Mouse (Mus musculus): Measurements from ENCODE around the gene Srgap1. TPM values are rescaled to one million over a fixed set of nuclear protein-coding genes. Genes with fewer than 3 reads are reported as not detected.

Gene Srgap1
- polyA plus RNA-seq, 1 experiment from 2014 or later, result 3.7 TPM

GRCm38 (mm10) chr10:121983993-121984610 is 63.0 kb downstream of the Srgap1 start:
- no peak overlapping the region for H3K4me3 ChIP-seq (ENCODE audit: low read length)
- H3K9me3 ChIP-seq (ENCODE audit: control insufficient read depth, low read length), result no peaks in the 10 kb centered on the region
- no peaks in the 10 kb centered on the region for H3K4me1 ChIP-seq (ENCODE audit: control insufficient read depth, insufficient read depth, low read length)
- no peaks in the 10 kb centered on the region for H3K27me3 ChIP-seq (replicated peaks; ENCODE audit: control insufficient read depth, insufficient read depth, low read length)
- no peaks in the 10 kb centered on the region for H3K36me3 ChIP-seq (ENCODE audit: control insufficient read depth, insufficient read depth, low read length)
- WGBS, result 45% methylated on average over 10 of the region's 10 CpGs
- H3K9ac ChIP-seq (ENCODE audit: low read depth, low read length), result no peak overlapping the region
- no peak overlapping the region for H3K27ac ChIP-seq (ENCODE audit: low read length)
- ATAC-seq, result no peak
- H3K4me2 ChIP-seq (ENCODE audit: low read depth, low read length), result no peak overlapping the region

- no peaks in the 10 kb centered on the region for H3K36me3 ChIP-seq (ENCODE audit: control insufficient read depth, insufficient read depth, low read length)
- no peak overlapping the region for H3K9ac ChIP-seq (ENCODE audit: low read depth, low read length)
- no peak overlapping the region for H3K27ac ChIP-seq (ENCODE audit: low read length)
- H3K4me3 ChIP-seq (ENCODE audit: low read length), result no peak overlapping the region
- no peak for ATAC-seq
- WGBS, result 81% methylated on average over 6 of the region's 6 CpGs
- H3K4me2 ChIP-seq (ENCODE audit: low read depth, low read length), result no peak overlapping the region
- H3K4me1 ChIP-seq (ENCODE audit: control insufficient read depth, insufficient read depth, low read length), result 0 out of 2 replicates have a peak, but pooled peaks cover 6% of the 10 kb centered on the region
- H3K27me3 ChIP-seq (replicated peaks; ENCODE audit: control insufficient read depth, insufficient read depth, low read length), result no peaks in the 10 kb centered on the region
- no peaks in the 10 kb centered on the region for H3K9me3 ChIP-seq (ENCODE audit: control insufficient read depth, low read length)
Observed at GRCm38 (mm10) chr10:121975330-121975729, 71.8 kb downstream of the Srgap1 start.

- 75% methylated on average over 4 of the region's 4 CpGs for WGBS
- H3K9ac ChIP-seq (ENCODE audit: low read depth, low read length), result no peak overlapping the region
- H3K4me3 ChIP-seq (ENCODE audit: low read length), result no peak overlapping the region
- no peak overlapping the region for H3K4me2 ChIP-seq (ENCODE audit: low read depth, low read length)
- no peak for ATAC-seq
- H3K27ac ChIP-seq (ENCODE audit: low read length), result no peak overlapping the region
- no peaks in the 10 kb centered on the region for H3K27me3 ChIP-seq (replicated peaks; ENCODE audit: control insufficient read depth, insufficient read depth, low read length)
- H3K36me3 ChIP-seq (ENCODE audit: control insufficient read depth, insufficient read depth, low read length), result no peaks in the 10 kb centered on the region
- H3K4me1 ChIP-seq (ENCODE audit: control insufficient read depth, insufficient read depth, low read length), result 0 out of 2 replicates have a peak, but pooled peaks cover 6% of the 10 kb centered on the region
- H3K9me3 ChIP-seq (ENCODE audit: control insufficient read depth, low read length), result no peaks in the 10 kb centered on the region
Observed at GRCm38 (mm10) chr10:121974591-121974990, 72.5 kb downstream of the Srgap1 start.

DNA sequence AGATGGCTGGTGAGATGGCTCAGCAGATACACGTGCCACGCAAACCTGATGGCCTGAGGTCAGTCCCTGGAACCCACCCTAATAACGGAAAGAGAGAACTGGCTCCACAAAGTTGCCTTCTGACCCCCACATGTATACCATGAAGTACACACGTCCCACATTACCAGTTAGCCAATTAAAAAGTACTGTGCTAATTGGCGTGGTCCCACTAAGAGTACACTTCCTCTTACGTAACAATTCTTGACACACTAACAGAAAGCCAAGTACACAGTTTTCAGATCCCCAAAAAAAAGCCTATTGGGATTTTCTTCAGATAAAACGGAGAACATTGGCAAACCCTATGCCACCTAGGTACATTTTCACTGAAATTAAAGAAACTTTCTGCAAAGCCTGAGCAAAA is 73.8 kb downstream of the Srgap1 start:
- no peak for ATAC-seq
- Histone ChIP-seq H3K36me3 (ENCODE audit: control insufficient read depth, insufficient read depth, low read length) (no peaks in the 10 kb centered on the region), H3K9me3 (ENCODE audit: control insufficient read depth, low read length) (no peaks in the 10 kb centered on the region), H3K27me3 (replicated peaks; ENCODE audit: control insufficient read depth, insufficient read depth, low read length) (no peaks in the 10 kb centered on the region), H3K4me1 (ENCODE audit: control insufficient read depth, insufficient read depth, low read length) (peaks cover 14% of the 10 kb centered on the region), H3K27ac (ENCODE audit: low read length) (no peak overlapping the region), H3K4me2 (ENCODE audit: low read depth, low read length) (no peak overlapping the region), H3K4me3 (ENCODE audit: low read length) (no peak overlapping the region), H3K9ac (ENCODE audit: low read depth, low read length) (no peak overlapping the region)
- 90% methylated on average over 7 of the region's 7 CpGs for WGBS

- Histone ChIP-seq H3K4me3 (ENCODE audit: low read length) (no peak overlapping the region), H3K4me1 (ENCODE audit: control insufficient read depth, insufficient read depth, low read length) (peaks cover 16% of the 10 kb centered on the region), H3K27ac (ENCODE audit: low read length) (no peak overlapping the region), H3K4me2 (ENCODE audit: low read depth, low read length) (no peak overlapping the region), H3K27me3 (replicated peaks; ENCODE audit: control insufficient read depth, insufficient read depth, low read length) (no peaks in the 10 kb centered on the region), H3K36me3 (ENCODE audit: control insufficient read depth, insufficient read depth, low read length) (no peaks in the 10 kb centered on the region), H3K9ac (ENCODE audit: low read depth, low read length) (no peak overlapping the region), H3K9me3 (ENCODE audit: control insufficient read depth, low read length) (no peaks in the 10 kb centered on the region)
- 70% methylated on average over 10 of the region's 10 CpGs for WGBS
- peak; percentile 69 for ATAC-seq
Observed at GRCm38 (mm10) chr10:121972249-121972892, 74.7 kb downstream of the Srgap1 start.

GRCm38 (mm10) chr10:121971658-121972057 is 75.5 kb downstream of the Srgap1 start:
- 63% methylated on average over 8 of the region's 8 CpGs for WGBS

GRCm38 (mm10) chr10:121970912-121971311 is 76.2 kb downstream of the Srgap1 start:
- H3K27ac ChIP-seq (ENCODE audit: low read length), result no peak overlapping the region

More at GRCm38 (mm10) chr10:121971658-121972057, 75.5 kb downstream of the Srgap1 start:
- H3K4me2 ChIP-seq (ENCODE audit: low read depth, low read length), result no peak overlapping the region
- H3K36me3 ChIP-seq (ENCODE audit: control insufficient read depth, insufficient read depth, low read length), result no peaks in the 10 kb centered on the region
- no peak overlapping the region for H3K27ac ChIP-seq (ENCODE audit: low read length)
- H3K9ac ChIP-seq (ENCODE audit: low read depth, low read length), result no peak overlapping the region
- no peaks in the 10 kb centered on the region for H3K9me3 ChIP-seq (ENCODE audit: control insufficient read depth, low read length)
- peaks cover 16% of the 10 kb centered on the region for H3K4me1 ChIP-seq (ENCODE audit: control insufficient read depth, insufficient read depth, low read length)
- H3K27me3 ChIP-seq (replicated peaks; ENCODE audit: control insufficient read depth, insufficient read depth, low read length), result no peaks in the 10 kb centered on the region
- no peak for ATAC-seq
- no peak overlapping the region for H3K4me3 ChIP-seq (ENCODE audit: low read length)

DNA sequence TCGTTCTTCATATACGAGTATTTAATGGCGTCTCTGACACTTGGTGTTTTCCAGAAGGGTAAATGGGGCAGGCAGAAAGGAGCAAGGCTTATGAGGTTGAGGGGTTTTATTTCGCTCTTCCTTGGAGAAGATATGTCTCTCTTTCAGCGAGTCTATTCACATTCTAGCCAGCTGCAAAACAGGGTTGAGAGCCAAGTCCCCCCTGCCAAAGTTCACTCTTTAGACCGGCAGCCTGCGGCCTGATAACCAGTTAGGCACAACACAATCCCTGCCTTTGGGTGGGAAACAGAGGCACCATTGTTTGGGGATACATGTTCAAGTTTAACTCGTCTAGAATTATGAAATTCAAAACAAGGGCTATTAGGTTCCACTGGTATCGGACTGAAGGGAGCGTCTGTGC is 83.0 kb downstream of the Srgap1 start:
- Histone ChIP-seq H3K4me2 (ENCODE audit: low read depth, low read length) (no peak overlapping the region), H3K9ac (ENCODE audit: low read depth, low read length) (no peak overlapping the region), H3K9me3 (ENCODE audit: control insufficient read depth, low read length) (no peaks in the 10 kb centered on the region), H3K36me3 (ENCODE audit: control insufficient read depth, insufficient read depth, low read length) (no peaks in the 10 kb centered on the region), H3K27ac (ENCODE audit: low read length) (no peak overlapping the region), H3K27me3 (replicated peaks; ENCODE audit: control insufficient read depth, insufficient read depth, low read length) (no peaks in the 10 kb centered on the region), H3K4me1 (ENCODE audit: control insufficient read depth, insufficient read depth, low read length) (peaks cover 10% of the 10 kb centered on the region), H3K4me3 (ENCODE audit: low read length) (no peak overlapping the region)
- 59% methylated on average over 10 of the region's 10 CpGs for WGBS
- ATAC-seq, result peak; percentile 42; the same call in 1 of the 2 replicates

More at GRCm38 (mm10) chr10:121970912-121971311, 76.2 kb downstream of the Srgap1 start:
- WGBS, result 59% methylated on average over 6 of the region's 6 CpGs
- Histone ChIP-seq H3K4me3 (ENCODE audit: low read length) (no peak overlapping the region), H3K4me1 (ENCODE audit: control insufficient read depth, insufficient read depth, low read length) (peaks cover 16% of the 10 kb centered on the region), H3K4me2 (ENCODE audit: low read depth, low read length) (no peak overlapping the region), H3K9ac (ENCODE audit: low read depth, low read length) (no peak overlapping the region), H3K36me3 (ENCODE audit: control insufficient read depth, insufficient read depth, low read length) (no peaks in the 10 kb centered on the region), H3K9me3 (ENCODE audit: control insufficient read depth, low read length) (no peaks in the 10 kb centered on the region), H3K27me3 (replicated peaks; ENCODE audit: control insufficient read depth, insufficient read depth, low read length) (no peaks in the 10 kb centered on the region)
- no peak for ATAC-seq

DNA sequence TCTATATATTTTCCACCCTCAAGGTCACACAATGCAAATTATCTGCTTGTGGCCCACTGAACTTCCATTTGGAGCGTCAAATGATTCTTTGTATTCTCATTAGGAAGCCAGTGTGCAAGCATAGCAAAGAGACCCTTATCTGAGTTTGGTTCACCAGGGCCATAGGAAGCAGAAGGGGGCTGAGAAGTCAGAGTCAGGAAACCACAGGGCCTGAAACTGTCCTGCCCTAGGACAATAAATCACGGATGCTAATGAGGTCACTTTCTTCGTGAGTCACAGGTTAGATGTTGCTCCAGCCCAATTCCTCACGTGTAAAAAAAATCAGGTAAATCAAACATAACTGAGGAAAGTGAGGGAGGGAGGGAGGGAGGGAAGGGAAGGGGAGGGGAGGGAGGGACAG is 85.1 kb downstream of the Srgap1 start:
- Histone ChIP-seq H3K4me1 (ENCODE audit: control insufficient read depth, insufficient read depth, low read length) (no peaks in the 10 kb centered on the region), H3K9ac (ENCODE audit: low read depth, low read length) (no peak overlapping the region), H3K9me3 (ENCODE audit: control insufficient read depth, low read length) (no peaks in the 10 kb centered on the region), H3K27ac (ENCODE audit: low read length) (no peak overlapping the region), H3K27me3 (replicated peaks; ENCODE audit: control insufficient read depth, insufficient read depth, low read length) (no peaks in the 10 kb centered on the region), H3K4me2 (ENCODE audit: low read depth, low read length) (no peak overlapping the region), H3K36me3 (ENCODE audit: control insufficient read depth, insufficient read depth, low read length) (no peaks in the 10 kb centered on the region), H3K4me3 (ENCODE audit: low read length) (no peak overlapping the region)
- no peak for ATAC-seq
- WGBS, result 36% methylated on average over 4 of the region's 4 CpGs

Measured in intestine, embryonic 16.5 days (tissue).